Mouse (Mus musculus): Measurements from ENCODE around the gene Cyp51.
"Not testable (repeated sequence)": the region's sequence is repeated elsewhere in the genome, so short reads cannot be mapped to it uniquely, and the experiment has no call there.

Cyp51 gene

DNA sequence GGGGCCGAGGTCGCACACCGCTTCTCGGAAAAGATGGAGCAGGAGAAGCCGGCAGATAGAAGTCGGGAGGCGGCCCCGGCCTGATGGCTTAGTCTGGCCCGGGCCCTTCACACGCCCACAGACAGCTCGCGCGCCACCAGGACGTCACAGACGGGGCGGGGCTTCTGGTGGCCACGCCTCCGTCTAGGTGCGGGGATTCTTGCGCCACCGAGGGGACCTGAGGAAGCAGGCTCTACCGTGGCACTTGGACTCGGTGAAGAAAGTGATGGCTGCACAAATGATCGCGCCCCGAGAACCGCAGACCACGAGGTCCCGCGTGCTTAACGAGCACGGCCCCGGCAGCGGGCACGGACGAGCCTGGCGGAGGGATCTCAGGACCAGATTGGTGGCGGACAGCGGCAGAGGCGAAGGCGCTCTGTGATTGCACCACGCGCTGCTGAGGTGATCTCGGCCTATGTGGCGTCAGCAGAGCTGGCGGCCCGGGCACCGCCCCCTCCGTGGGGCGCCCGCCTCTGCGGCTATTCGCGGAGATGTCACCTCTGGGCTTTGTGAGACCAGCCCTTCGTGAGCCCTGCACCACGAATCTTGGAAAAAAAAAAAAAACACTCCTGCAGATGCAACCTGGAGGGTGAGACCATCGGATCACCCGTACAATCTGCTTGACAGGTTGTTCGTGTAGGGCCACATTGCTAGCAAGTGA lies at the start of gene Cyp51:
Cyp51 (minus strand) TSS at position 406 of the 700 bp plus-strand sequence.
- DNase-seq, result peak; percentile 94

DNA sequence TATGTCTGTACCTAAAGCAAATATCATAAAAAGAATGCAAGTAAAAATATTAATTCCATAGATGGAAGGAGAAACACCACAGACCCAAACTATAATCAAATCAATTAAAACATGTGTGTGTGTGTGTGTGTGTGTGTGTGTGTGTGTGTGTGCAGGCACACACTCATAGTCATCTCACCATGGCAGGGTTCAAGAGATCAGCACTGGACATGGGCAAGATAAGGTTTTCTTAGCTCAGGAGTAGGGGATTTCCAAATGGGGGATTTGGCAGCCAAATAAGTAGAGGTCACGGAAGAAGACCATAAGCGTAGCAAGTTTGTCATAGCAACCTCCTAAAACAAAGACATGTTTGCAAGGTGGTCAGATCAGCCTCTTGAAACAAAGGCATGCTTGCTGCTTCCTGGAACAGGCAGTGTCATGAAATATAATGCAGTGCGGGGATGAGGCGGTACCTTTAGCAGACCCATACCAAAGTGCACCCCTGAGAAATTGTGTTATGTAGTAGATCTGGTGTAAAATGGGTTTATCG lies 8.1 kb upstream of the Cyp51 start:
- no peak for DNase-seq

DNA sequence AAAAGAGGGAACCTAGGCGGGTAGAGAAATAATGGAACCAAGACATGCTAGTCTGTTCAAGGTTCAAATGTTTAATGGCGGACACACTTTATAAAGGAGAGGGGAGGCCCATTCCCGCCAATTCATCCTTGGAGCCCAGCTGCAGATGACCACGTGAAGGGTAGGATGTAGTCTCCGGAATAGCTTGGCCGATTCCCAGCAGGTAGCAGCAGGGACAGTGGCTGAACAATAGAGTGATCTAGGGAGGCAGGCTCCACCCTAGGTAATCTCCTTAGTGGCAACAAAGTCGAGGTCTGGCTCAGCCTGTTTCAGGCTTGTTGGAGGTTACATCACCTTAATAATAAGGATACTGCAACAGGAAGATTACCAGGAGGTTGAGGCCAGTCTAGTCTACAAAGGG lies 2.5 kb upstream of the Cyp51 start:
- not testable (repeated sequence) for DNase-seq

DNA sequence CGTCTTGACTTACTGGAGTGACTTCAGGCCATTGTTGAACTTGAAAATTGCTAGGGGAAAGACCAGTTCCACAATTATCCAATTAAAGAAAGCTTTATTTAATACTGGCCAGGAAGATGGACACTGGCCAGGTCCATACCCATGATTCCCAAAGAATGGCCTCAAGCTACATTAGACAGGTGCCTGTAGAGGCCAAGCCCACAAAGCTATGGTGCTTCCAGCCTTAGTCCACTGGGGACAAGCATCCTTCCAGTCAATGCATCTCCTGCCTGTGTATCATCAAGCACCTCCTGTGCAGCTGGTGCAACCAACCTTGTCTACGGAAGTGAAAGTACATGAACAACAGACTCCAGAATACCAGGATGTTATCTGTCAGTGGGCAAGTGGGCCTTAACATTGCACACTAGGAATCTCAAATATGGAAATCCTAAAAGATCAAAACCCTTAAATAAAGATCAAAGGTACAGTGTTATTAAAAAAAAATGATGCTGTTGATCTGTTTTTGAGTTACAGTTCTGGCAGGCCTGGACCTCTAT lies 1.2 kb upstream of the Cyp51 start:
- DNase-seq, result no peak

DNA sequence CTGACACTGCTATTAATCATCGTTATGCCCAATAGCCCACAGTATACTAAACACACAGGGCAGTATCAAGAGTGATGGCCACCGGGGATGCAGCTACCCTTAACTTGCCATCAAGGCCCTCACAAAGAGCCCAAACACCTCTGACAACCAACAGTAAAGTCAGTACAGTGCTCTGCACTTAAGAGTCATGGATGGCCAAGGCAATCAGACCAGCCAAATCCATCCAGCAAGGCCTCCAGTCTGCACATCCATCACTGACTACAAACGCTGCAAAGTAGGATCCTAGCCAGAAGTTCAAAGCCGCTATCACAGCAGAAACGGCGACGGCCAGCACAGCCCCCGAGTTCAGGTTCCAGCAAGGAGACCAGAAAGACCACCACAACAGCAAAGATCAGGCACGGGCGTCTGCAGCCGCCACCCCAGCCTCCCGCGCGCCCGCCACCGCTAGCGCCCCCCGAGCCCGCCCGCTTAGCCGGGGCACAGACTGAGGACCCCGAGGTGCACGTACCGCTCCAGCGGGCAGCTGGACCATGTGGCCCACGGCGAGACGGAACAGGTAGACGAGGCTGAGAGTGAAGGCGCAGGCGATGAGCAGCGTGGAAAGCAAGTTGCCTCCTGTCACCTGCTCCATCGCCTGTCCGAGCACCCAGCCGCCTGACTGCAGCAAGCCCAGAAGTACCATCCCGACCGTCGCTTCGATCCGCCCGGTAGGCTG lies 763 bp downstream of the Cyp51 start:
- peak; percentile 15 for DNase-seq

DNA sequence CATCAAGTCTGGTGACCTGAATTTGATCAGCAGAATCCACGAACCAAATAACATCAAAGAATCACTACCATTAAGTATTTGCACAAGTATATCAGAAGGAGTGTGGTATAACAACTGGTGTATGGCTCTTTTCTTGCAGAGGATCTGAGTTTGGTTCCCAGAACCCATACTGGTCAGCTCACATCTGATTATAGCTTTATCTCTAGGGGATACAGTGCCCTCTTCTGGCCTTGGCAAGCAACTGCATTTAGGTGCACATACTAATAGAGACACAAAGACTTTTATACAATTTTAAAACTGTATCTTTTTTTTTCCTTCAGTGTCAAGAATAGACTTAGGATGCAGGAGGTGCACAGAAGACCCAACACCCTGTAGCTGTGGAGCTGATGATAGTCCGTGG lies 2.8 kb downstream of the Cyp51 start:
- no peak for DNase-seq

DNA sequence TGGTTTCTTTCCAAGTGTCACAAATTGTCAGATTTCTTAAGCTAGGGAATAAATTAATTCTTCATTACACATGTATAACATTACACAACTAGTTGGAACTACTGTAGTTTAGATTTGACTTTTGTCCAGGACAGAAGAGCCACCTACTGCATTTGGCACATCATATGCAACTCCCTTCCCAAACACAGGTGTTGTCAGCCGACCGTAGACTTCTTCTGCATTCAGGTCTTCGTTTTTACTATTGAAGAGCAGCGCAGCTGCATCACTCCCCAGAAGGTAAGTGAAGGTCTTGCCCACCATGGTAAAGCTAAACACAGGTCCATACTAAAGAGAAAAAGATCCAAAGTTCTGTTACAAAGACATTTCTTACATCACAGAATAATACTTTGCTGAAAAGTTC lies 3.5 kb downstream of the Cyp51 start:
- DNase-seq, result no peak

DNA sequence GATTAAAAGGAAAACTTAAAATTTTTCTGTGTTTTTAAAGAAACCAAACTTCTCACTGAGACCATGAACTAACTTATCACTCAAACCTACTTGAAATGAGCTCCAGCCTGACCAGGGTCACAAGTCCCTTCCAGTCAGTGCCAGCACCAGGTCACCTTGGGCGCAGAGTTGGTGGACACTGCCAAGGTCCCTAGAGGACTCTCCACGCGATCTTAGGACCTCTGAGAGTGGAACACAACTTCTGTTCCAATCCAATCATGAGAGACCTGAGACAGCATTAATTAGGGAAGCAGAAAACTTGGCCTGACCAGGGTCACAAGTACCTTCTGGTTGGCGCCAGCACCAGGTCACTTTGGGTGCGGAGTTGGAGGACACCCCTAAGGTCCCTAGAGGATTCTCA lies 10.1 kb downstream of the Cyp51 start:
- no peak for DNase-seq

DNA sequence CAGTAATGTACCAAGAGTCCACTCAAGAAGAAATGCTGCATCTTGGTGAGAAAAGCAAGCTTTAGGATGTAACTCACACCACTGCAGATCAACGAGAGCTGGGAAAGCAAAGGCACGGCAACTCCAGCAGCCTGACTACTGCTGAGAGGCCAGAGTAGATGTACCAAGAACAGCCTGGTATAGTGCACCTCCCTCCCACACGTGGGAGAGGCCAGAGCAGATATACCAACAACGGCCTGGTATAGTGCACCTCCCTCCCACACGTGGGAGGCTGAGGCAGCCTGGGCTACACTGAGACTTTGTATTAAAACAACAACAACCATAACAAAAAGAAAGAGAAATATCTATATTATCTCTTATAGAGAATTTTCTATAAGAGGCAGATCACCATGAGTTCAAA lies 16.4 kb downstream of the Cyp51 start:
- no peak for DNase-seq

DNA sequence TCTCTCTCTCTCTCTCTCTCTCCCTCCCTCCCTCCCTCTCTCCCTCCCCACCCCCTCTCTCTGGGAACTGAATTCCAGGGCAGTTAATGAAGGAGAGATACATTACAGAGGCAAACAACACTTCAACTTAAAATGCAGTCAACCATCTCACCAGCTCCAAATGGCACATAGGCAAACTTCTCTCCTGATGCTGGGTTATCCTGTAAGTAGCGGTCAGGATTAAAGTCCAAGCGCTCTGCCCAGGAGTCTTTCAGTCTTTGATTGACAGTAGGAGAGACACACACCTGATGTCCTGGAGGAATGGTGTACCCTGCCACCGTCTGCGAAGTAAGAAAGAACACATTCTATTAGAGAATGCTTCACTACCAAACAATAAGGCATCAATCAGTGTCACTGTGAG lies 18.2 kb downstream of the Cyp51 start:
- no peak for DNase-seq

DNA sequence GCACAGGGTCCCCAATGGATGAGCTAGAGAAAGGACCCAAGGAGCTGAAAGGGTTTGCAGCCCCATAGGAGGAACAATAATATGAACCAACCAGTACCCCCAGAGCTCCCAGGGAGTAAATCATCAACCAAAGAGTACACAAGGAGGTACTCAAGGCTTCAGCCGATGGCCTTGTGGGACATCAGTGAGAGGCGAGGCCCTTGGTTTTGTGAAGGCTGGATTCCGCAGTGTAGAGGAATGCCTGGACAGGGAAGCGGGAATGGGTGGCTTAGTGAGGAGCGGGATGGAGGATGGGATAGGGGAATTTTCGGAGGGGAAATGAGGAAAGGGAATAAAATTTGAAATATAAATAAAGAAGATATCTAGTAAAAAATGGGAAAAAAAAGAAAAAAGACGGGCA lies 19.6 kb downstream of the Cyp51 start:
- no peak for DNase-seq

DNA sequence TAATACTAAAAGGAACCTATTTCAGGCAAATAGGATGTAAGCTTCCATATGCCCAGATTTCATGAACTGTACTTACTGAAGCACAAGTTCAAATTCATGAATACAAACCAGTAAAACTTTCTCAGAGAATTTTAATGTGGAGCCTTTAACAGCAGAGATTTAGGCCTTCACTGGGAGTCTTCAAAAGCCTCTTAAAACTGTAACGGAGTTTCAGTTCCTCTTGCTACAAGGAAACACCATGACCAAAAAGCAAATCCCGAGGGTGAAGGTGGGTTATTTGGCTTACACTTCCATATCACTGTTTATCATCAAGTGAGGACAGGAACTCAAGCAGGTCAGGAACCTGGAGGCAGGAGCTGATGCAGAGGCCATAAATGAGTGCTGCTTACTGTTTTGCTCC lies 23.0 kb downstream of the Cyp51 start:
- DNase-seq, result no peak

DNA sequence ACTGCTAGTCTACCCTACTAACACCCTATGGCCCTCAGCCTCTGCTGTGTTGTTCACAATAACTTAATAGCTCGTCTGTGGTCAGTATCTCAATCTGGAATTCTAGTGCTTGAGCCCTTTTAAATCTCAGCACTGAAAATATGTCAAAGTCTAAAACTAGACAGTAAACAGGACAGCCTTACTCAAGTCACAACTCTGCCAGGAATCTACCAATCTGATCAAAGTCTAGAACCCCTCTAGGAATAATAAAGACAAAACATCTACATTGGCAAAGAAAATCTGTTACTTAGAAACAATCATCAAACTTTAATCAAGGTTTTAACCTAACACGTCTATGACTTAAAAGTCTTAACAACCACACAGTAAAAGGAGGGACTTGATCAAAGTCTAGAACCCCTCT lies 23.7 kb downstream of the Cyp51 start:
- DNase-seq, result no peak

DNA sequence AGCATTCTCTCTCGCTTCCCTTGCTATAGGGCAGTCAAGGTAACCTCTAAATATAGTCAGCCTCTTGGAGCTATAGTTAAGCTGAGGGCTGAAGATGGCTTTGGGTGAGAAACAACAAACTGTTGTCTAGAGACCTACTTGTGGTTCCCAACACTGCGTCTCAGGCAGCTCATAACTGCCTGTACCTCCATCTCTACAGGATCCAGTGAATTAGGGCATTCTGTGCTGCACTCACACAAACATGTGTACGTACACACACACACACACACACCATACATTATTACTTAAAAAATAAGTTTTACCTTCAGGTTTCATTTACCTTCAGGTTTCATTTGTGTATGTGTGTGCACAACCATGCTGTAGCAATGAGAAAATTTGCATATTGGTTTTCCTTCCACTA lies 25.5 kb downstream of the Cyp51 start:
- no peak for DNase-seq

DNA sequence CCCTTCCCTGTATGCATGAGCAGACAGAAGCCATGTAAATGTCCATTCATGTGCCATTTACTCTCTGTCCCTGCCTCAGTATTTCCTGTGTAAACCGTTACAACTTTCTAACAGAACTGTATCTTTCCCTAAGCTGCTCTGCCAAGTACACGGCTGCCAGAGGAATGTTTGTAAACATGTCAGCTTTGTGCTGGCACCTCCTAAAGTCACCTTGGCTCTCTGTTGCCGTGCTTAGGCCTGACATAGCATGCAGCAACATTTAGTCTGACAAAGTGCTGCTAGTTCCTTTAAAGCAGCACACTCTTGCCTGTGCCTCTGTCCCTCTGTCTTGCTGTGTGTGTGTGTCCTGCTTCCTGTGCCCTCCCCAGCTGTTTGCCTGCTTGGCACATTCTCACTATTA lies 37.3 kb downstream of the Cyp51 start:
- no peak for DNase-seq

DNA sequence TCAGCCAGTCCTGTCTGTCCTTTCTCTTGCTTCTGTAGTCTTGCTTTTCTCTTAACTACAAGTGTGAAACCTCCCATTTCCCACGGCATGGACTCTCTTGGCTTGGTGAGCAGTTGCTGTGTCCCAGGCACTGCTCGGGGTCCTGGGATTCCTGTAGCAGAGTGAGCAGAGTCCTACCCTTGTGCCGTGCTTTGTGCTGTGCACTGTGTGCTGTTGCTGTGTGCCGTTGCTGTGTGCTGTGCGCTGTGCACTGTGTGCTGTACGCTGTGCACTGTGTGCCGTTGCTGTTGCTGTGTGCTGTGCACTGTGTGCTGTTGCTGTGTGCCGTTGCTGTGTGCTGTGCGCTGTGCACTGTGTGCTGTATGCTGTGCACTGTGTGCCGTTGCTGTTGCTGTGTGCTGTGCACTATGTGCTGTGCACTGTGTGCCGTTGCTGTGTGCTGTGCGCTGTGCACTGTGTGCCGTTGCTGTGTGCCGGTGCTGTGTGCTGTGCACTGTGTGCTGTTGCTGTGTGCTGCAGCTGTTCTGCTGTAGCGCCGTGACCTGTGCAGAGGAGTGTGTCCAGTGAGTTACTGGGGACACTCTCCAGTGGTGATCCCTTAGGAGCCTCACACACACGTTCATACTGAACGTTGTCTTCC lies 38.0 kb downstream of the Cyp51 start:
- DNase-seq, result no peak

DNA sequence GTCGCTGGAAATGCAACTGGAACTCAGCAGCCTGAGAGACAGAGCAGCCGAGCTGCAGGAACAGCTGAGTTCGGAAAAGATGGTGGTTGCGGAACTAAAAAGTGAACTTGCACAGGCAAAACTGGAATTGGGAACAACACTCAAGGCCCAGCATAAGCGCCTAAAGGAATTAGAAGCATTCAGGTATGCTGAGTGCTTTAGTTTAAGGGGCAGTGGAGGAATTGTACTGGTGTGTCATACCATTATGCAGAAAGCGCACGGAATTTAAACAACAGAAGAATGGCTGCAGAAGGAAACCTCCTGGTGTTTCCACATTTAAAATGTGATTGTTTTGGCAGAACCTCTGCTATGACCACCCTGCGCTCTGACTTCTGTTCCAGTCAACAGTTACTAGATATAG lies 44.2 kb downstream of the Cyp51 start:
- no peak for DNase-seq

DNA sequence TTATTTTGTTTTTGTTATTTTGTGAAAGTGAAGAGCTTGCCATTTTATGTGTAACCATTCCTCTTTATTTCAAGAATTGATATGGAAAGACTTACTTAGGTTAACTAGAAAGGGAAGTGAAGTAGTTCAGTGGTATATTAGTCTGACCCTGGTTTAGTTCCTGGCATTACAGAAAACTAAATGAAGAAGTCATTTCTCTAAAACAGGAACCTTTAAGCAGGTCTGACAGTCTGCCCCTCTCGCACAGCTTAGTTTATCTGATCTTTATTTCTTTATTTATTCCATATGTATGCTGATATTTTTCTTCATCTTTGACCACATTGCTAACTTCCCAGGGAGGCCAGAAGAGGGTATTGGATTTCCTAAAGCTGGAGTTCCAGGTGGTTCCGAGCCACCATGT lies 63.6 kb downstream of the Cyp51 start:
- no peak for DNase-seq

DNA sequence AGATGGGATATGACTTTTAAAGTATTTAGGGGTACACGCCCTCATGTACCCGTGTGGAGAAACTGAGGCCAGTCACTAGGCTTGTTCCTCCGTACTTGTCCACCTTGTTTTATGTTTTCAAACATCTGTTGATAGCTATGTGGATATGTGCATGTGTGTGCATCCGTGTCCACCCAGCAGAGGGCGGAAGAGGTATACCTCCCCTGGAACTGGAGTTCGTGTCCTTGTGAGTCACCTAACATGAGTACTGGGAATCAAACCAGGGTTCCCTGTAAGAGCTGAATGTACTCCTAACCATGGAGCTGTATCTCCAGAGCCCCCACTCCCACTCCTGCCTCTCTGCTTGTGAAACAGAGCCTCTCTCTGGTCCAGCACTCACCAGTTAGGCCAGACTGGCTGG lies 64.2 kb downstream of the Cyp51 start:
- DNase-seq, result no peak

DNA sequence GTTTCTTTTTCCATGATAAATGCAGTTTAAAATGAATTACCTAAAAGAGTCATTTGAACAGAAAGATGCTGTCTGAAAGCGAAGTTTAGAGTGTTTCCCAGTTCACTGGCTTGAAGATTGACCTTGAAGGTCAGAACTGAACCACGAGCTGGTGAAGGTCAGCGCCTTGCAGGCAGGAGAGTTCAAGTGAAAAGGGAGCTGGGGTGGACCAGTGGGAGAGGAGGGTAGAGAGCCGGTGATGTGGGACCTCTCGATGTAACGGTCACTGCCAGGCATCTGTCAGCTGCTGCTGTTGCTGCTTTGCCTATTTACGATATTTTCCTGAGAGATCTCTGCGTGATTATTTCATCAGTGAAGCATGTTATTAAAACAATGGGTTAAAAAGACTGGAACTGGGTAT lies 65.2 kb downstream of the Cyp51 start:
- DNase-seq, result no peak

DNA sequence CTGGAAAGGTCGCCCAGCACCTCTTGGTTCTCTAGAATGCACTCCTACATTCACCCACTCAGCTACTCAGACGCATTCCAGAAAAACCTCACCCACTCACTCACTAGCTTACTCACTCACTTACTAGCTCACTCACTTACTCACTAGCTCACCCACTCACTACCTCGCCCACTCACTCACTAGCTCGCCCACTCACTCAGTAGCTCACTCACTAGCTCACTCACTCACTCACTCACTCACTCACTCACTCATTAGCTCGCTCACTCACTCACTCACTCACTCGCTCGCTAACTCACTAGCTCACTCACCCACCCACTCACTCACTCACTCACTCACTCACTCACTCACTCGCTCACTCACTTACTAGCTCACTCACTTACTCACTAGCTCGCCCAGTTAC lies 67.9 kb downstream of the Cyp51 start:
- DNase-seq, result no peak

DNA sequence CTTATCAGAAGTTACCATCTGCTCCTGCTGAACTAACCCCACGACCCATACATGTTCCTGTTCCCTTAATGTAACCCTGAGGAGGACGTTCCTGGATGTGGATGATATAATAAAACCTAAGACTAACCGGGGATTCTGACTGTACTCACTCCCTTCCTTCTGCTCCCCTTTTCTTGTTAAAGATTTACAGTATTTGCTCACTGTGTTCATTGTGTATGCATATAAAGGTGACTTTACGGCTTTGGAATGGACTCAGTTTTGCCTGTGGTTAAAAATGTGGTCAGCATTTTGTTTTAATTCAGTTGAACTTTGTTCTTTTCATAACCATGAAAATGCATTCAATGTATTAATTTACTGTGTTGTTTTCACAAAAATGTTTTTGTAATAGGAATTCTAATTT lies 72.7 kb downstream of the Cyp51 start:
- no peak for DNase-seq
